Mouse (Mus musculus) liver, embryonic 14.5 days (tissue): ENCODE data around the gene Mcf2l.

Experiments
- CTCF ChIP-seq: IDR thresholded peaks from 2 replicates; pipeline ENCODE4 v1.5.1; 2016; ENCODE audit warnings: antibody characterized with exemption, low read depth, control low read depth
- EP300 ChIP-seq: IDR thresholded peaks from 2 replicates; pipeline ENCODE4 v1.6.1; 2016; ENCODE audit warnings: antibody characterized with exemption, low read depth

DNA sequence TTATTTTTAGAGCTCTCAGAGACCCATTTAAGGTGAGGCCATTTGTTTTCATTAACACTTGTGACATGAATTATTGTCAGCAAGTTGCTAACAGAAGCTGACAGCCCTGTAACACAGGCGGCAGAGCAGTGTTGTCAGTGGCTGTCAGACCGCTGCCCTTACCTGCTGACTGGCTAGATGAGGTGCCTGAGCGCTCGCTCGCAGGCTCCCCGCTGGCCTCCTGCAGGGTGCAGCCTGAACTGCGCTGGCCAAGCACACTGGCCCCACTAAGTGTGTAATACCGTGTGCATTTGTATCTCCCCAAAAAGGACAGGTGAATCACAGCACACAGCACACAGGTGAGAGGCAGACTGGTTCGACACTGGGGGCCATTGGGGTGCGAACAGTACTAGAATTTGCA, 49.0 kb upstream of the Mcf2l start:
- TF ChIP-seq EP300 (no peak), CTCF (peak; percentile 8; the same call in 1 of the 2 replicates)
